Mouse (Mus musculus) limb, embryonic 11.5 days (tissue): ENCODE results near the gene Ankrd26. TPM values are rescaled to one million over a fixed set of nuclear protein-coding genes. Genes with fewer than 3 reads are reported as not detected.

Experiments used
- ATAC-seq: fragments of 200-750 bp; cut with Nextera tagmentation; 2 replicates; pipeline ENCODE4 v1.8.0; 2017; ENCODE audit warnings: low read depth; ENCODE audit not compliant: insufficient number of reproducible peaks, low FRiP score, low TSS enrichment
- DNase-seq: peaks from one replicate; pipeline ENCODE4 v3.0.0-alpha.2; 2015; ENCODE audit warnings: low spot score
- H3K27ac ChIP-seq: fragments of 300-500 bp; sonication (generic); replicated peaks from 2 replicates; pipeline ENCODE4 v1.5.1; 2014; ENCODE audit warnings: low read depth, mild to moderate bottlenecking, low read length
- H3K27me3 ChIP-seq: fragments of 300-500 bp; sonication (generic); 2 replicates; pipeline ENCODE4 v1.6.1; 2014; ENCODE audit warnings: mild to moderate bottlenecking, low read length, mixed read lengths; ENCODE audit not compliant: control insufficient read depth, insufficient read depth
- H3K36me3 ChIP-seq: fragments of 300-500 bp; sonication (generic); 2 replicates; pipeline ENCODE4 v1.6.1; 2014; ENCODE audit warnings: mild to moderate bottlenecking, low read length, moderate library complexity, mixed read lengths; ENCODE audit not compliant: control insufficient read depth, insufficient read depth
- H3K4me1 ChIP-seq: fragments of 300-500 bp; sonication (generic); 2 replicates; pipeline ENCODE4 v1.6.1; 2014; ENCODE audit warnings: low read length, mixed read lengths; ENCODE audit not compliant: control insufficient read depth, insufficient read depth
- H3K4me2 ChIP-seq: fragments of 300-500 bp; sonication (generic); 2 replicates; pipeline ENCODE4 v1.6.1; 2014; ENCODE audit warnings: low read depth, mild to moderate bottlenecking, moderate library complexity; ENCODE audit not compliant: severe bottlenecking
- H3K4me3 ChIP-seq: fragments of 300-500 bp; sonication (generic); 2 replicates; pipeline ENCODE4 v1.5.1; 2014; ENCODE audit warnings: low read depth, low read length
- H3K9ac ChIP-seq: fragments of 300-500 bp; sonication (generic); 2 replicates; pipeline ENCODE4 v1.6.1; 2014; ENCODE audit warnings: mild to moderate bottlenecking, low read length
- H3K9me3 ChIP-seq: fragments of 300-500 bp; sonication (generic); 2 replicates; pipeline ENCODE4 v1.6.1; 2016; ENCODE audit warnings: low read length; ENCODE audit not compliant: control insufficient read depth
- WGBS: fragments of 180-500 bp; shearing (Covaris S2); extraction: QIAGEN DNeasy Blood & Tissue Kit; methylation state at CpG from one replicate; pipeline ENCODE4 v1.1.7; 2014; 5-methylcytosine and 5-hydroxymethylcytosine counted together
- polyA plus RNA-seq: library from polyadenylated mRNA; unstranded; fragments of >200 nt; fragmentation: Nextera tagmentation; extraction: Ambion mirVana; gene quantifications from 2 replicates; pipeline ENCODE4 v1.2.1, GENCODE M21; 2014

Gene Ankrd26
- polyA plus RNA-seq, 1 experiment from 2014 or later, result 19.7 TPM

GRCm38 (mm10) chr6:118520668-118521067 lies 41.4 kb downstream of the Ankrd26 start:
- no peak for ATAC-seq
- Histone ChIP-seq H3K4me3 (no peak overlapping the region), H3K27me3 (no peaks in the 10 kb centered on the region), H3K9me3 (no peaks in the 10 kb centered on the region), H3K4me1 (no peaks in the 10 kb centered on the region), H3K36me3 (peaks cover 11% of the 10 kb centered on the region; the same call in 1 of the 2 replicates), H3K27ac (no peak overlapping the region), H3K9ac (no peak overlapping the region), H3K4me2 (no peak overlapping the region)
- DNase-seq, result no peak
- 90% methylated on average over 7 of the region's 7 CpGs for WGBS

- H3K36me3 ChIP-seq, result peaks cover 6% of the 10 kb centered on the region; the same call in 1 of the 2 replicates
- no peaks in the 10 kb centered on the region for H3K4me1 ChIP-seq
- H3K9ac ChIP-seq, result no peak overlapping the region
- no peak overlapping the region for H3K4me3 ChIP-seq
- H3K4me2 ChIP-seq, result no peak overlapping the region
- H3K27me3 ChIP-seq, result no peaks in the 10 kb centered on the region
- H3K27ac ChIP-seq, result no peak overlapping the region
- DNase-seq (no peak), ATAC-seq (no peak)
- 94% methylated on average over 12 of the region's 12 CpGs for WGBS
- no peaks in the 10 kb centered on the region for H3K9me3 ChIP-seq
Measured at GRCm38 (mm10) chr6:118513335-118514012, 48.6 kb downstream of the Ankrd26 start.

GRCm38 (mm10) chr6:118499010-118499409 lies 63.0 kb downstream of the Ankrd26 start:
- ATAC-seq, result no peak
- H3K27ac ChIP-seq, result no peak overlapping the region
- no peak overlapping the region for H3K4me2 ChIP-seq
- H3K4me1 ChIP-seq, result no peaks in the 10 kb centered on the region
- H3K9me3 ChIP-seq, result no peaks in the 10 kb centered on the region
- no peak for DNase-seq
- H3K27me3 ChIP-seq, result no peaks in the 10 kb centered on the region
- no peaks in the 10 kb centered on the region for H3K36me3 ChIP-seq
- H3K4me3 ChIP-seq, result no peak overlapping the region
- no peak overlapping the region for H3K9ac ChIP-seq
- WGBS, result 89% methylated on average over 7 of the region's 7 CpGs

- H3K9ac ChIP-seq, result no peak overlapping the region
- no peaks in the 10 kb centered on the region for H3K36me3 ChIP-seq
- WGBS, result 75% methylated on average over 1 of the region's 1 CpGs
- no peaks in the 10 kb centered on the region for H3K9me3 ChIP-seq
- H3K4me2 ChIP-seq, result no peak overlapping the region
- DNase-seq (no peak), ATAC-seq (no peak)
- no peak overlapping the region for H3K4me3 ChIP-seq
- no peak overlapping the region for H3K27ac ChIP-seq
- no peaks in the 10 kb centered on the region for H3K27me3 ChIP-seq
- H3K4me1 ChIP-seq, result no peaks in the 10 kb centered on the region
Measured at GRCm38 (mm10) chr6:118482125-118482524, 79.9 kb downstream of the Ankrd26 start.

GRCm38 (mm10) chr6:118478957-118479708 lies 82.9 kb downstream of the Ankrd26 start, which contains the start of gene Zfp9:
Gene Zfp9 (minus strand): TSS chr6:118479320.
- under 1% methylated on average over 36 of the region's 57 CpGs for WGBS
- Histone ChIP-seq H3K4me3 (peak within 1 kb of the TSS; percentile 52), H3K27ac (0 out of 2 replicates have a peak within 1 kb of the TSS, but pooled peaks have one; percentile 10), H3K27me3 (no peaks in the 10 kb centered on the region), H3K4me1 (no peaks in the 10 kb centered on the region), H3K4me2 (peak within 1 kb of the TSS; percentile 54), H3K9me3 (no peaks in the 10 kb centered on the region), H3K9ac (peak within 1 kb of the TSS; percentile 64), H3K36me3 (no peaks in the 10 kb centered on the region; the same call in 1 of the 2 replicates)
- DNase-seq (peak; percentile 82), ATAC-seq (peak; percentile 83)

GRCm38 (mm10) chr6:118477875-118478785 lies 83.9 kb downstream of the Ankrd26 start:
- H3K4me3 ChIP-seq, result peak overlapping the region; percentile 52
- H3K4me1 ChIP-seq, result no peaks in the 10 kb centered on the region
- ATAC-seq (no peak), DNase-seq (peak; percentile 39)
- no peaks in the 10 kb centered on the region for H3K27me3 ChIP-seq
- H3K9ac ChIP-seq, result peak overlapping the region; percentile 64; the same call in 1 of the 2 replicates
- H3K9me3 ChIP-seq, result no peaks in the 10 kb centered on the region
- WGBS, result 37% methylated on average over 10 of the region's 10 CpGs
- peak overlapping the region; percentile 54 for H3K4me2 ChIP-seq
- no peak overlapping the region for H3K27ac ChIP-seq
- H3K36me3 ChIP-seq, result no peaks in the 10 kb centered on the region; the same call in 1 of the 2 replicates

GRCm38 (mm10) chr6:118462069-118462705 lies 99.8 kb downstream of the Ankrd26 start:
- H3K4me1 ChIP-seq, result no peaks in the 10 kb centered on the region
- no peak overlapping the region for H3K4me2 ChIP-seq
- H3K36me3 ChIP-seq, result peaks cover 4% of the 10 kb centered on the region; the same call in 1 of the 2 replicates
- ATAC-seq, result no peak
- H3K27me3 ChIP-seq, result no peaks in the 10 kb centered on the region
- no peak overlapping the region for H3K4me3 ChIP-seq
- H3K9ac ChIP-seq, result no peak overlapping the region
- WGBS, result 87% methylated on average over 15 of the region's 15 CpGs
- no peaks in the 10 kb centered on the region for H3K9me3 ChIP-seq
- H3K27ac ChIP-seq, result no peak overlapping the region
- no peak for DNase-seq
